Mouse (Mus musculus): ENCODE measurements around the gene Ap5m1.
"Not testable (repeated sequence)": the region's sequence is repeated elsewhere in the genome, so short reads cannot be mapped to it uniquely, and the experiment has no call there.

Ap5m1 gene

GRCm38 (mm10) chr14:49088155-49089048 is 22.5 kb downstream of the Ap5m1 start:
- no peak for DNase-seq (ENCODE audit: low read depth, low spot score)
- no peaks in the 10 kb centered on the region; the same call in 1 of the 2 replicates for H3K27me3 ChIP-seq (ENCODE audit: control insufficient read depth, insufficient read depth, low read length, poor library complexity, severe bottlenecking)
- peaks cover 16% of the 10 kb centered on the region for H3K36me3 ChIP-seq (ENCODE audit: control insufficient read depth, insufficient read depth, low read length, poor library complexity, severe bottlenecking)

- DNase-seq (ENCODE audit: low read depth, low spot score), result no peak
- Histone ChIP-seq H3K36me3 (ENCODE audit: control insufficient read depth, insufficient read depth, low read length, poor library complexity, severe bottlenecking) (peaks cover 16% of the 10 kb centered on the region), H3K27me3 (ENCODE audit: control insufficient read depth, insufficient read depth, low read length, poor library complexity, severe bottlenecking) (no peaks in the 10 kb centered on the region; the same call in 1 of the 2 replicates)
These were observed 23.7 kb downstream of the Ap5m1 start for GRCm38 (mm10) chr14:49089461-49090058.

GRCm38 (mm10) chr14:49090102-49090501 is 24.2 kb downstream of the Ap5m1 start:
- no peaks in the 10 kb centered on the region; the same call in 1 of the 2 replicates for H3K27me3 ChIP-seq (ENCODE audit: control insufficient read depth, insufficient read depth, low read length, poor library complexity, severe bottlenecking)
- H3K36me3 ChIP-seq (ENCODE audit: control insufficient read depth, insufficient read depth, low read length, poor library complexity, severe bottlenecking), result peaks cover 16% of the 10 kb centered on the region
- DNase-seq (ENCODE audit: low read depth, low spot score), result no peak

- Histone ChIP-seq H3K36me3 (ENCODE audit: control insufficient read depth, insufficient read depth, low read length, poor library complexity, severe bottlenecking) (peaks cover 16% of the 10 kb centered on the region), H3K27me3 (ENCODE audit: control insufficient read depth, insufficient read depth, low read length, poor library complexity, severe bottlenecking) (no peaks in the 10 kb centered on the region; the same call in 1 of the 2 replicates)
- DNase-seq (ENCODE audit: low read depth, low spot score), result no peak
These were observed 25.4 kb downstream of the Ap5m1 start for GRCm38 (mm10) chr14:49091277-49091676.

- not testable (repeated sequence) for DNase-seq (ENCODE audit: low read depth, low spot score); H3K27me3 ChIP-seq (ENCODE audit: control insufficient read depth, insufficient read depth, low read length, poor library complexity, severe bottlenecking)
- H3K36me3 ChIP-seq (ENCODE audit: control insufficient read depth, insufficient read depth, low read length, poor library complexity, severe bottlenecking), result peaks cover 12% of the 10 kb centered on the region
These were observed 25.9 kb downstream of the Ap5m1 start for GRCm38 (mm10) chr14:49091755-49092154.

GRCm38 (mm10) chr14:49118381-49118780 is 52.5 kb downstream of the Ap5m1 start:
- Histone ChIP-seq H3K36me3 (ENCODE audit: control insufficient read depth, insufficient read depth, low read length, poor library complexity, severe bottlenecking) (no peaks in the 10 kb centered on the region), H3K27me3 (ENCODE audit: control insufficient read depth, insufficient read depth, low read length, poor library complexity, severe bottlenecking) (no peaks in the 10 kb centered on the region)
- peak; percentile 67 for DNase-seq (ENCODE audit: low read depth, low spot score)

GRCm38 (mm10) chr14:49121723-49122122 is 55.8 kb downstream of the Ap5m1 start:
- no peaks in the 10 kb centered on the region for H3K36me3 ChIP-seq (ENCODE audit: control insufficient read depth, insufficient read depth, low read length, poor library complexity, severe bottlenecking)
- no peak for DNase-seq (ENCODE audit: low read depth, low spot score)
- H3K27me3 ChIP-seq (ENCODE audit: control insufficient read depth, insufficient read depth, low read length, poor library complexity, severe bottlenecking), result no peaks in the 10 kb centered on the region

GRCm38 (mm10) chr14:49127162-49127779 is 61.4 kb downstream of the Ap5m1 start:
- Histone ChIP-seq H3K36me3 (ENCODE audit: control insufficient read depth, insufficient read depth, low read length, poor library complexity, severe bottlenecking) (no peaks in the 10 kb centered on the region), H3K27me3 (ENCODE audit: control insufficient read depth, insufficient read depth, low read length, poor library complexity, severe bottlenecking) (no peaks in the 10 kb centered on the region)
- no peak for DNase-seq (ENCODE audit: low read depth, low spot score)

- no peak for DNase-seq (ENCODE audit: low read depth, low spot score)
- no peaks in the 10 kb centered on the region for H3K36me3 ChIP-seq (ENCODE audit: control insufficient read depth, insufficient read depth, low read length, poor library complexity, severe bottlenecking)
- no peaks in the 10 kb centered on the region for H3K27me3 ChIP-seq (ENCODE audit: control insufficient read depth, insufficient read depth, low read length, poor library complexity, severe bottlenecking)
These were observed 62.8 kb downstream of the Ap5m1 start for GRCm38 (mm10) chr14:49128544-49129263.

GRCm38 (mm10) chr14:49132391-49132790 is 66.5 kb downstream of the Ap5m1 start:
- Histone ChIP-seq H3K36me3 (ENCODE audit: control insufficient read depth, insufficient read depth, low read length, poor library complexity, severe bottlenecking) (no peaks in the 10 kb centered on the region), H3K27me3 (ENCODE audit: control insufficient read depth, insufficient read depth, low read length, poor library complexity, severe bottlenecking) (no peaks in the 10 kb centered on the region)
- no peak for DNase-seq (ENCODE audit: low read depth, low spot score)

GRCm38 (mm10) chr14:49138171-49138570 is 72.3 kb downstream of the Ap5m1 start:
- DNase-seq (ENCODE audit: low read depth, low spot score), result no peak
- Histone ChIP-seq H3K27me3 (ENCODE audit: control insufficient read depth, insufficient read depth, low read length, poor library complexity, severe bottlenecking) (no peaks in the 10 kb centered on the region), H3K36me3 (ENCODE audit: control insufficient read depth, insufficient read depth, low read length, poor library complexity, severe bottlenecking) (no peaks in the 10 kb centered on the region)

GRCm38 (mm10) chr14:49140756-49141155 is 74.9 kb downstream of the Ap5m1 start:
- no peaks in the 10 kb centered on the region for H3K27me3 ChIP-seq (ENCODE audit: control insufficient read depth, insufficient read depth, low read length, poor library complexity, severe bottlenecking)
- no peak for DNase-seq (ENCODE audit: low read depth, low spot score)

More at GRCm38 (mm10) chr14:49140756-49141155, 74.9 kb downstream of the Ap5m1 start:
- H3K36me3 ChIP-seq (ENCODE audit: control insufficient read depth, insufficient read depth, low read length, poor library complexity, severe bottlenecking), result no peaks in the 10 kb centered on the region

Measured in splenic B cell, adult 2 months (primary cell).